Mouse (Mus musculus): ENCODE measurements around the gene Aass.

DNA sequence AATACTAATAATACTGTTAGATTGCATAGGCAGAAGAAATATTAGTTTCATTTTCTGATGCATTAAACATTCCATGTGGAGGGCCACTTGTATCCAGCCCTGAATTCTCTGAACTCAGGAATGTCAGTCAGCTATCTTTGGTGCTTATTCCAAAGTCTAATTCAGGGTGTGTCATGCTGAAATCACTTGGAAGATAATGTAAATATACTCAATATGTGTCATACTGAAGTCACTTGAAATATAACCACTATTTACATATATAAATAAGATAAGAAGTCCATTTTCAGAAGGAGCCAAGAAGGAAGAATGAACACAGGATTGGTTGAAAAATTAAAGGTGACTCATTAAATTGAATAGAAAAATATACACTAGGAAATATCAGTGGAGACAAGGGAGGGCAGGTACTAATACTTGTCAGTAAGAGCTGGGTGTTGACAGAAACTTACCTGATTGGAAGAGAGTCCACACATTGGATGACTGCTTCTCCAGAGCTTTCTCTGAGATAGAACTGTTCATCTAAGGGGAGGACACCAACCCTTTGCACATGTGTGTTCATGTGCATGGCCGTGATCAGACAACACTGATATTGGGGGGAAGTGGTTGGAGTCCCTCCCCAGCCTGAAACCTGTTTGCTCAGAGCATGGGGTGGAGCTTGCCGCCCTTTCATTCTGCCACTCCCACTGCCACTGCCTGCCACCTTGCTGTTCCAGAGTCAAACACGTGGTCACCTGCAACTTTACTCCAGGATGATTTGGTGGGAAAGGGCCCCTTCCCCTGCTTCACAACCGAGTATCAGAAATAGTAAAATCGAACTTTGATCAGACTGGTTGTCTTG, 48.0 kb downstream of the Aass start:
- TF ChIP-seq CTCF (IDR thresholded peaks at IDR 0.05; ENCODE audit: insufficient read depth, low read length), result no peak
- TF ChIP-seq POLR2A (IDR thresholded peaks at IDR 0.05; ENCODE audit: borderline replicate concordance, extremely low read depth, low read depth, low read length), result no peak
